Mouse (Mus musculus) spleen, adult 2 months (tissue): ENCODE measurements around the gene Unc5a. TPM values are rescaled to one million over a fixed set of nuclear protein-coding genes. Genes with fewer than 3 reads are reported as not detected.

Source experiments
- DNase-seq, 2 experiments: peaks; one replicate each; pipeline versions ENCODE4 v3.0.0 to v3.0.0-alpha.2; 2012 to 2021; ENCODE audit warnings: low spot score in 2 of 2, low read depth in 1 of 2
- H3K27ac ChIP-seq: fragments of 200-500 bp; 2 replicates; pipeline ENCODE4 v1.5.1; 2012; ENCODE audit warnings: low read length, inconsistent platforms; ENCODE audit not compliant: insufficient read depth
- H3K27me3 ChIP-seq: fragments of 200-500 bp; 2 replicates; pipeline ENCODE4 v1.6.1; 2012; ENCODE audit warnings: mild to moderate bottlenecking, moderate library complexity, low read length, inconsistent platforms; ENCODE audit not compliant: control insufficient read depth, insufficient read depth
- H3K36me3 ChIP-seq: fragments of 200-500 bp; 2 replicates; pipeline ENCODE4 v1.6.1; 2012; ENCODE audit warnings: mild to moderate bottlenecking, low read length, inconsistent platforms; ENCODE audit not compliant: control insufficient read depth, insufficient read depth
- H3K4me1 ChIP-seq: fragments of 200-500 bp; 2 replicates; pipeline ENCODE4 v1.6.1; 2011; ENCODE audit warnings: inconsistent platforms; ENCODE audit not compliant: control insufficient read depth, insufficient read depth, insufficient read length
- H3K4me3 ChIP-seq: fragments of 200-500 bp; 2 replicates; pipeline ENCODE4 v1.5.1; 2011; ENCODE audit warnings: mild to moderate bottlenecking, inconsistent platforms; ENCODE audit not compliant: insufficient read depth, insufficient read length; ENCODE audit errors: extremely low read depth
- CTCF ChIP-seq: fragments of 200-500 bp; IDR thresholded peaks from 2 replicates; pipeline ENCODE4 v1.5.1; 2011; ENCODE audit warnings: mild to moderate bottlenecking, inconsistent platforms; ENCODE audit not compliant: insufficient read depth, insufficient read length, insufficient replicate concordance; ENCODE audit errors: extremely low read depth
- POLR2A ChIP-seq: fragments of 200-500 bp; IDR thresholded peaks from 2 replicates; pipeline ENCODE4 v1.6.1; 2011; ENCODE audit warnings: low read depth, low read length, inconsistent platforms
- WGBS: fragments of 180-500 bp; shearing (Covaris S2); methylation state at CpG from one replicate; pipeline ENCODE4 v1.1.7; 2018; 5-methylcytosine and 5-hydroxymethylcytosine counted together
- polyA plus RNA-seq: library from polyadenylated mRNA; depleted of rRNA; stranded (reverse); fragments of >200 nt; gene quantifications from 2 replicates; pipeline ENCODE4 v1.2.3, GENCODE M21; 2012

The Unc5a gene
- polyA plus RNA-seq, 1 experiment = 3.9 TPM

DNA sequence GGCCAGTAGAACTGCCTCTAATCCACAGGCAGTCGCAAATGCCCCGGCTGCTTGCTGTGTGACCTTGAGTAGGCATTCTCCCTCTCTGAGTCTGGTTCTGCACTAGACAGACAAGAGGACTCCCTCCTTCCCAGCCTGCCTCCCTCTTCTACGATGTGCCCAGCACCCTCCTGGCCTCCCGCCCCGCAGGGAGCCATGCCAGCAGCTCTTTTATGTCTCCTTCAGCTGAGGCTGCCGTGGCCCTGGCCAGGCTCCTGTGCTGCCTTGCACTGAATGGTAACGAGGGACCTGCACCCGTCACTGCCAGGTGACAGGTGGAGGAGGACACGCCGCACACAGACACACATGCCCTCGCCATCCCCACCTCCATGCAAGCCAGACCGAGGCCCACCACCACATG lies 31.7 kb downstream of the Unc5a start:
- TF ChIP-seq POLR2A (no peak), CTCF (no peak)
- H3K4me3 ChIP-seq = no peak overlapping the region
- no peaks in the 10 kb centered on the region for H3K27me3 ChIP-seq

DNA sequence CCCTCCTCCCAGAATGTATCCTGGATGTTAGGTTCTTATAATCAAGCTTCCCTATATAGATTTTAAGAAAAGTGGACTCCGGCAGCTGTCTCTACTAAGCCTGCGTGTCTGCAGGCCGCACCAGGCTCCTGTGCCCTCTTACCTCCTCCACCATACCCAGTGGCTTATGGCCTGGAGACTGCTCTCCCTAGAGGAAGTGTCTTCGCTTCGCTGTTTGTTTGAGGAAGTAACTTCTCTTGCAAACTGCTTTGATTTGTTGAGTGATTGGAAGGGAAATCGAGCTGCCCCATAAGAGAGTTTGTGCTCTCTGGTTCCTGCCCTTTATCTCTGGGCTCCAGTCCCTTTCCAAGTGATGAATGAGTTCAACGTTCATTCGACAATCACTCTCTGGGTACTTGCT lies 33.8 kb downstream of the Unc5a start:
- Histone ChIP-seq H3K36me3 (no peaks in the 10 kb centered on the region), H3K27me3 (no peaks in the 10 kb centered on the region), H3K4me3 (no peak overlapping the region), H3K4me1 (no peaks in the 10 kb centered on the region), H3K27ac (no peak overlapping the region; the same call in 1 of the 2 replicates)
- WGBS = 20% methylated on average over 8 of the region's 8 CpGs
- no peak for DNase-seq
- TF ChIP-seq POLR2A (no peak), CTCF (no peak)

More for the DNA sequence above, 31.7 kb downstream of the Unc5a start:
- H3K4me1 ChIP-seq = no peaks in the 10 kb centered on the region
- no peaks in the 10 kb centered on the region for H3K36me3 ChIP-seq
- H3K27ac ChIP-seq = no peak overlapping the region
- WGBS = 87% methylated on average over 12 of the region's 12 CpGs
- DNase-seq = no peak

DNA sequence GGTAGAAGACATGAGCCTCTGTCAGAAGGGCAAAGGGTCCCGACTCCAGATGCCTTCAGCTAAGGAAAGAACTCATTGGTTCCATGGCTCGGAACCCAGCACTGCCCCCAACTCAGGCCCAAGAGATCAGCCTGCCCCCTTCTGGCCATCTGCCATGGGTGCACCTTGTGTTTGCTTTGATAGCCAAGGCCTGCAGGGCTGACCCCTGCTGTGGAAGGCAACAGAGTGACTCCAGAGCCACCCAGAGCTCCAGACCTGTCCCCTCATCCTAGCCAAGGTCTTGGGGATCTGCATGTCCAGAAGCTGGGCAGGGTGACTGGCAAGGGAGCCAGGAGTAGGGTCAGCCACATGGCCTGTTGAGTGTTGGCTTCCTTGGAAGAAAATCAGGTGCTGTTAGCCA lies 34.4 kb downstream of the Unc5a start:
- no peak for DNase-seq
- Histone ChIP-seq H3K4me1 (no peaks in the 10 kb centered on the region), H3K27me3 (no peaks in the 10 kb centered on the region), H3K36me3 (no peaks in the 10 kb centered on the region), H3K4me3 (no peak overlapping the region), H3K27ac (no peak overlapping the region)
- TF ChIP-seq POLR2A (no peak), CTCF (no peak; the same call in 1 of the 2 replicates)
- 66% methylated on average over 2 of the region's 2 CpGs for WGBS

DNA sequence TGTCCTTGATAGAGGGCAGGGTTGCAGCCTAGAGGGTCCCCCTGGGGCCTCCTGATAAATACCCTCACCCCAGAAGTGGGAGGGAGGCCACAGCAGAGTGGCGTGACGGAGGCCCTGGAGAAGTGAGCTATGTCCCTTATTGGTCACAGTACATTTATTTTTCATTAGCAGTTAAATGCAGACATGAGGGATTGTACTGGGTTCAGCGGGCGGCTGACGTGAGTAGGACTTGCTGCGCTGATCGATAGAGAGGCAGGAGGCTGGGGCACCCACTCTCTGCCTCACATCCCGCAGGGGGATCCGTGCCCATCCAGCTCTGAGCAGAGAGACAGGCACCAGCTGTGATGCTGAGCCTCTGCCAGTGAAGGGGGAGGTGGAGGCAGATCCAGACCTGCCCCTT lies 38.2 kb downstream of the Unc5a start:
- Histone ChIP-seq H3K36me3 (no peaks in the 10 kb centered on the region), H3K27me3 (no peaks in the 10 kb centered on the region), H3K4me1 (no peaks in the 10 kb centered on the region), H3K27ac (no peak overlapping the region), H3K4me3 (no peak overlapping the region)
- DNase-seq = no peak
- WGBS = 87% methylated on average over 9 of the region's 9 CpGs
- no peak for TF ChIP-seq POLR2A
- TF ChIP-seq CTCF = no peak

DNA sequence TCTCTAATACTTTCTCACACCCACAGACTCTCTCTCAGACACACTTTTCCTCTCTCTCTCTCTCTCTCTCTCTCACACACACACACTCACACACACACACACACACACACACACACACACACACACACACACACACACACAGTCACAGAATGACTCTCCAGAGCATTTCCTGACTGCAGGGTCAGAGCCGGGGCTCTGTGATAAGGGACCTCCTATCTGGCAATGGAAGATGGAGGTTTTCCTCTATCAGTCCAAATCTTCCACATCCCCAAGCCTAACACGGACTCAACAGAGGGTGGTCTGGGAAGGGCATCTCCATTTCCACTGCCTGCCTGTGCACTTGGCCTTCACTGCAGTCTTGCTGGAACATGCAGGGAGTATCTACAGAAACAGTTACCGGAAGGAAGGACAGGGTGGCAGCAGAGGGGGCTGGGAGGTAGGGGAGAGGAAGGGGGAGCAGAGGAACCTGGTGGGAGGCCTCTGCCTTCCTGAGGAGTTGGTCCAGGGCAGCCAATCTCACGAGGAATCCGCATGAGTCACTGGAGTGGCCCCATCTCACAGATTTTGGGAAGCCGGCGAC lies 39.1 kb downstream of the Unc5a start:
- Histone ChIP-seq H3K36me3 (no peaks in the 10 kb centered on the region), H3K4me3 (no peak overlapping the region), H3K27ac (no peak overlapping the region), H3K4me1 (no peaks in the 10 kb centered on the region), H3K27me3 (no peaks in the 10 kb centered on the region)
- WGBS = 22% methylated on average over 7 of the region's 7 CpGs
- TF ChIP-seq CTCF = no peak
- TF ChIP-seq POLR2A = no peak
- no peak for DNase-seq

DNA sequence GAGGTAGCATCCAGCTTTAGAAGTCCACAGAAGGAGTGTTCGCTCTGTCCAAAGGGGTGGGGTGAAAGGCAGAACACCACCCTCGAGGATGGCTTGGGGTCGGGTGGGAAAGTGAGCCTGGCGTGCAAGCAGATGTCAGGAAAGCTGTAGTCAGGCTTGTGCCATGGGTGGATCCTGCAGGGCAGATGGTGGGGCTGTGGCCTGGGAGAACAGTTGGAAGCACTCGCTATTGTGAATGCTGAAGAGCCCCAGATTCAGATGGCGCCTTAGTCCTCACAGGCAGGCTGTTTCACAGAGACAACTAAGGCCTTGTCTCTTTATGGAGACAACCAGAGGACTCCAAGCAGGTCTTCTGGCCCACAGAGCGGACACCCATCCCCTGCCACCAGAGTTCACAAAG lies 43.0 kb downstream of the Unc5a start:
- Histone ChIP-seq H3K4me1 (no peaks in the 10 kb centered on the region), H3K36me3 (no peaks in the 10 kb centered on the region; the same call in 1 of the 2 replicates), H3K27me3 (no peaks in the 10 kb centered on the region), H3K4me3 (no peak overlapping the region), H3K27ac (no peak overlapping the region)
- no peak for DNase-seq
- TF ChIP-seq POLR2A (no peak), CTCF (no peak)
- WGBS = 91% methylated on average over 7 of the region's 7 CpGs

DNA sequence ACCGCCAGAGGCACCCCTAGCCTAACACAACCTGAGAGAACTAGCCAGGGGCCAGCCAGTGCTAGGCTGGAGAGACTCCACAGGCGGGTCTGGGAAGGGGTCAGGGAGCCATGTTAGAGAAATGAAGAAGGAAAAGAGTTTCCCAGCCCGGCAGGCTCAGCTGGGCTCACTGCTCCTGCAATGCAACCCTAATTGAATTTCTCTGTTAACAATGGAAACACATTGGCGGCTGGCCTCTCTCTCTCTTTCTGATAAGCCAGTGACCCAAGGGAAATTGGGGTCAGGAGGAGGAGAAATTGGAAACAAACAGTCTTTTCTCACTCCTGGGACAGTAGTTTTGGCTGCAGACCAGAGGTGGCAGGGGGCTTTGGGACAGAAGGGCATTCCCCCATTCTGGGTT lies 45.4 kb downstream of the Unc5a start:
- H3K27me3 ChIP-seq = no peaks in the 10 kb centered on the region

More for the DNA sequence above, 45.4 kb downstream of the Unc5a start:
- no peak for DNase-seq
- Histone ChIP-seq H3K4me3 (no peak overlapping the region), H3K27ac (no peak overlapping the region), H3K36me3 (no peaks in the 10 kb centered on the region; the same call in 1 of the 2 replicates), H3K4me1 (no peaks in the 10 kb centered on the region)
- no peak for TF ChIP-seq CTCF
- no peak for TF ChIP-seq POLR2A
- WGBS = 83% methylated on average over 4 of the region's 4 CpGs
